Mouse (Mus musculus): ENCODE measurements at regions not wholly inside any gene's neighbourhood (a gene's known extent, or its start where the extent isn't known, plus 50 kb on each side); places are given as distances from the start of the nearest gene placed in this dataset.

DNA sequence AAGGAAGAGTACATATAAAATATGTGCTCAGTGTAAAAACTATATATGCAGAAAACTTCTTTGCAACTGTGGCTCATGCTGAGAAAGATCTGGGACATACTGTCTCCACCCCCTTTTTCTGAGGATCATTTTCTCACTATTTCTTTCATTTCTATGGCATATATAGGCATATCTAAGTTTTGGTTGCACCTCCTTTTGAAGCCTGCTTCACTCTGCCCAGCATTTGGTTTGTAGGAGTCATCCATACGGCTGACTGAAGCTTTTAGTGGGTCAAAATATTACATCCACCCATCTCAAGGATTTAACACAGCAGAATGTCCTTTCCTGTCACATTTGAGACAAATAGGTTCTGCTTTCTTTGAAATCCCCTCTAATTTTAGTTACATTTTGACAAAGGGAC, 216.5 kb upstream of the Krr1 start:
- H3K4me1 ChIP-seq (ENCODE audit: control insufficient read depth in 1 of 2, insufficient read depth in 2 of 2, low read length in 2 of 2), result no peaks in the 10 kb centered on the region
- H3K36me3 ChIP-seq (ENCODE audit: control insufficient read depth in 1 of 2, insufficient read depth in 2 of 2, low read length in 2 of 2), result no peaks in the 10 kb centered on the region
- DNase-seq (ENCODE audit: low read depth, low spot score), result no peak
- H3K9ac ChIP-seq (ENCODE audit: control insufficient read depth, low read depth, low read length, poor library complexity, severe bottlenecking), result no peak overlapping the region
- no peaks in the 10 kb centered on the region for H3K79me2 ChIP-seq (ENCODE audit: control insufficient read depth, insufficient read depth, low read length, poor library complexity)
- no peak overlapping the region for H3K27ac ChIP-seq (ENCODE audit: control insufficient read depth, low read depth, low read length)
- no peak overlapping the region for H3K4me3 ChIP-seq (ENCODE audit: control insufficient read depth in 1 of 2, insufficient read depth in 1 of 2, low read depth in 2 of 2, low read length in 2 of 2)
- H3K27me3 ChIP-seq (ENCODE audit: control insufficient read depth in 1 of 2, insufficient read depth in 2 of 2, low read length in 2 of 2), result peaks cover 0 to 2% of the 10 kb centered on the region in 2 experiments; a peak in 1 of 4 replicates
- TF ChIP-seq ZNF384 (IDR thresholded peaks at IDR 0.05; ENCODE audit: low read depth, low read length), result no peak
- no peak for TF ChIP-seq ZMIZ1 (IDR thresholded peaks at IDR 0.05; ENCODE audit: low read depth, low read length)
- no peak for TF ChIP-seq GABPA (IDR thresholded peaks at IDR 0.05; ENCODE audit: low read depth, low read length)
- TF ChIP-seq MXI1 (IDR thresholded peaks at IDR 0.05; ENCODE audit: low read depth, low read length), result no peak
- TF ChIP-seq NRF1 (IDR thresholded peaks at IDR 0.05; ENCODE audit: insufficient read depth, low read depth, low read length, poor library complexity, severe bottlenecking), result no peak
- no peak for TF ChIP-seq CHD2 (IDR thresholded peaks at IDR 0.05; ENCODE audit: low read length)
- TF ChIP-seq POLR2AphosphoS2 (IDR thresholded peaks at IDR 0.05; ENCODE audit: low read length), result no peak
- TF ChIP-seq JUND (IDR thresholded peaks at IDR 0.05; ENCODE audit: low read depth, low read length), result no peak
- no peak for TF ChIP-seq ZC3H11A (IDR thresholded peaks at IDR 0.05; ENCODE audit: low read depth, low read length)
- TF ChIP-seq HCFC1 (IDR thresholded peaks at IDR 0.05; ENCODE audit: low read depth, low read length), result no peak
- no peak for TF ChIP-seq USF2 (IDR thresholded peaks at IDR 0.05; ENCODE audit: borderline replicate concordance in 1 of 2, insufficient read depth in 1 of 2, low read depth in 1 of 2, low read length in 2 of 2)
- TF ChIP-seq ETS1 (IDR thresholded peaks at IDR 0.05; ENCODE audit: low read depth, low read length), result no peak
- no peak for TF ChIP-seq NELFE (IDR thresholded peaks at IDR 0.05; ENCODE audit: low read depth, low read length)
- TF ChIP-seq USF1 (IDR thresholded peaks at IDR 0.05; ENCODE audit: low read depth, low read length), result no peak
- no peak for TF ChIP-seq CHD1 (IDR thresholded peaks at IDR 0.05; ENCODE audit: low read depth, low read length)
- no peak for TF ChIP-seq MEF2A (IDR thresholded peaks at IDR 0.05; ENCODE audit: extremely low read depth, insufficient replicate concordance, low read depth, low read length, poor library complexity, severe bottlenecking)
- TF ChIP-seq CTCF (IDR thresholded peaks at IDR 0.05 in 2 of 3, conservative IDR thresholded peaks at IDR 0.05 in 1 of 3; ENCODE audit: control insufficient read depth in 1 of 3, insufficient read depth in 1 of 3, low read depth in 2 of 3, low read length in 3 of 3, poor library complexity in 1 of 3, severe bottlenecking in 1 of 3), result no peak
- TF ChIP-seq TBP (IDR thresholded peaks at IDR 0.05; ENCODE audit: low read depth, low read length), result no peak
- no peak for TF ChIP-seq BHLHE40 (IDR thresholded peaks at IDR 0.05; ENCODE audit: borderline replicate concordance, low read depth, low read length)
- TF ChIP-seq MYC (IDR thresholded peaks at IDR 0.05; ENCODE audit: low read depth, low read length), result no peak
- no peaks in the 10 kb centered on the region for H3K9me3 ChIP-seq (replicated peaks; ENCODE audit: insufficient read depth, low read length)

DNA sequence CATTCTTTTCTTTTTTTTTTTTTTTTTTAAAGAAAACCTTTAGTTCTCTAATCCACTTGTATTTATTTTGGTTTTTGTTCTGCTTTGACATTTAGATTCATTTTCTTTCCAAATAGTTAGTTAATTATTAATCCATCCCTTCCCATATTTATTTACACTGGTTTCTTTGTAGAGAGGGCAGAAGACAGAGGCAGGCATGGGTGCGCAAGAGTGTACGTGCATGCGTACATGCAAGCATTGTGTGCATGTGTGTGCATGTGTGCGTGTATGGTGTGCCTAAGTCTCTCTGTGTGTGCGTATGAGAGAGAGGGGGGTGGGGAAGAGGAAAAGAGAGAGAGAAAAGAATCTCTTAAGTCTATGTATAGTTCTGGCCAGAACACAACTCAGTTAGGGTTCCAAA, 215.9 kb upstream of the Krr1 start:
- DNase-seq (ENCODE audit: low read depth, low spot score), result no peak
- no peak for TF ChIP-seq CTCF (IDR thresholded peaks at IDR 0.05 in 2 of 3, conservative IDR thresholded peaks at IDR 0.05 in 1 of 3; ENCODE audit: control insufficient read depth in 1 of 3, insufficient read depth in 1 of 3, low read depth in 2 of 3, low read length in 3 of 3, poor library complexity in 1 of 3, severe bottlenecking in 1 of 3)
- no peak for TF ChIP-seq HCFC1 (IDR thresholded peaks at IDR 0.05; ENCODE audit: low read depth, low read length)
- TF ChIP-seq MAZ (IDR thresholded peaks at IDR 0.05; ENCODE audit: low read depth, low read length), result no peak
- no peak for TF ChIP-seq POLR2AphosphoS2 (IDR thresholded peaks at IDR 0.05; ENCODE audit: low read length)
- no peak for TF ChIP-seq ETS1 (IDR thresholded peaks at IDR 0.05; ENCODE audit: low read depth, low read length)
- TF ChIP-seq CHD1 (IDR thresholded peaks at IDR 0.05; ENCODE audit: low read depth, low read length), result no peak
- TF ChIP-seq E2F4 (IDR thresholded peaks at IDR 0.05; ENCODE audit: borderline replicate concordance, low read depth, low read length), result no peak
- TF ChIP-seq POLR2A (IDR thresholded peaks at IDR 0.05; ENCODE audit: control insufficient read depth in 1 of 2, insufficient read depth in 1 of 2, low read depth in 1 of 2, low read length in 2 of 2, poor library complexity in 1 of 2), result no peak
- TF ChIP-seq POLR2AphosphoS5 (IDR thresholded peaks at IDR 0.05; ENCODE audit: borderline replicate concordance, low read depth, low read length), result no peak
- TF ChIP-seq MYB (IDR thresholded peaks at IDR 0.05; ENCODE audit: low read depth, low read length), result no peak
- no peak for TF ChIP-seq BHLHE40 (IDR thresholded peaks at IDR 0.05; ENCODE audit: borderline replicate concordance, low read depth, low read length)
- TF ChIP-seq TBP (IDR thresholded peaks at IDR 0.05; ENCODE audit: low read depth, low read length), result no peak
- TF ChIP-seq ZC3H11A (IDR thresholded peaks at IDR 0.05; ENCODE audit: low read depth, low read length), result no peak
- TF ChIP-seq NELFE (IDR thresholded peaks at IDR 0.05; ENCODE audit: low read depth, low read length), result no peak
- no peak for TF ChIP-seq USF1 (IDR thresholded peaks at IDR 0.05; ENCODE audit: low read depth, low read length)
- TF ChIP-seq TAL1 (IDR thresholded peaks at IDR 0.05; ENCODE audit: low read length), result no peak
- TF ChIP-seq MEF2A (IDR thresholded peaks at IDR 0.05; ENCODE audit: extremely low read depth, insufficient replicate concordance, low read depth, low read length, poor library complexity, severe bottlenecking), result no peak
- no peak for TF ChIP-seq TCF12 (IDR thresholded peaks at IDR 0.05; ENCODE audit: low read depth, low read length)

More for the DNA sequence above, 215.9 kb upstream of the Krr1 start:
- Histone ChIP-seq H3K9ac (ENCODE audit: control insufficient read depth, low read depth, low read length, poor library complexity, severe bottlenecking) (no peak overlapping the region), H3K4me1 (ENCODE audit: control insufficient read depth in 1 of 2, insufficient read depth in 2 of 2, low read length in 2 of 2) (no peaks in the 10 kb centered on the region), H3K79me2 (ENCODE audit: control insufficient read depth, insufficient read depth, low read length, poor library complexity) (no peaks in the 10 kb centered on the region), H3K27ac (ENCODE audit: control insufficient read depth, low read depth, low read length) (no peak overlapping the region), H3K9me3 (replicated peaks; ENCODE audit: insufficient read depth, low read length) (no peaks in the 10 kb centered on the region), H3K4me3 (ENCODE audit: control insufficient read depth in 1 of 2, insufficient read depth in 1 of 2, low read depth in 2 of 2, low read length in 2 of 2) (no peak overlapping the region), H3K36me3 (ENCODE audit: control insufficient read depth in 1 of 2, insufficient read depth in 2 of 2, low read length in 2 of 2) (no peaks in the 10 kb centered on the region), H3K27me3 (ENCODE audit: control insufficient read depth in 1 of 2, insufficient read depth in 2 of 2, low read length in 2 of 2) (peaks cover 0 to 2% of the 10 kb centered on the region in 2 experiments; a peak in 1 of 4 replicates)

Data from MEL (cell line).